Mouse (Mus musculus): Measurements from ENCODE around the gene Tiam1.

Tiam1 gene

GRCm38 (mm10) chr16:89948040-89948439 lies 195.5 kb downstream of the Tiam1 start:
- no peak for DNase-seq

GRCm38 (mm10) chr16:89946816-89947215 lies 196.8 kb downstream of the Tiam1 start:
- DNase-seq: no peak

GRCm38 (mm10) chr16:89944604-89945283 lies 198.8 kb downstream of the Tiam1 start:
- DNase-seq: no peak

- DNase-seq: no peak
Measured at GRCm38 (mm10) chr16:89944050-89944449, 199.5 kb downstream of the Tiam1 start.

GRCm38 (mm10) chr16:89943267-89943971 lies 200.2 kb downstream of the Tiam1 start:
- DNase-seq: peak; percentile 57

- peak; percentile 12 for DNase-seq
Measured at GRCm38 (mm10) chr16:89940696-89941095, 202.9 kb downstream of the Tiam1 start.

GRCm38 (mm10) chr16:89938277-89938676 lies 205.3 kb downstream of the Tiam1 start:
- DNase-seq: peak; percentile 63

- no peak for DNase-seq
Measured at GRCm38 (mm10) chr16:89936571-89936970, 207.0 kb downstream of the Tiam1 start.

GRCm38 (mm10) chr16:89935398-89935797 lies 208.2 kb downstream of the Tiam1 start:
- DNase-seq: no peak

- no peak for DNase-seq
Measured at GRCm38 (mm10) chr16:89934616-89935015, 209.0 kb downstream of the Tiam1 start.

- no peak for DNase-seq
Measured at GRCm38 (mm10) chr16:89933976-89934375, 209.6 kb downstream of the Tiam1 start.

GRCm38 (mm10) chr16:89928611-89929010 lies 215.0 kb downstream of the Tiam1 start:
- no peak for DNase-seq

GRCm38 (mm10) chr16:89924249-89924890 lies 219.2 kb downstream of the Tiam1 start:
- no peak for DNase-seq

GRCm38 (mm10) chr16:89923311-89923710 lies 220.3 kb downstream of the Tiam1 start:
- no peak for DNase-seq

GRCm38 (mm10) chr16:89922458-89922857 lies 221.1 kb downstream of the Tiam1 start:
- DNase-seq: no peak

- DNase-seq: no peak
Measured at GRCm38 (mm10) chr16:89921370-89921769, 222.2 kb downstream of the Tiam1 start.

- DNase-seq: no peak
Measured at GRCm38 (mm10) chr16:89920417-89920816, 223.2 kb downstream of the Tiam1 start.

- no peak for DNase-seq
Measured at GRCm38 (mm10) chr16:89917404-89917803, 226.2 kb downstream of the Tiam1 start.

GRCm38 (mm10) chr16:89914946-89915345 lies 228.6 kb downstream of the Tiam1 start:
- no peak for DNase-seq

- DNase-seq: no peak
Measured at GRCm38 (mm10) chr16:89912686-89913375, 230.7 kb downstream of the Tiam1 start.

GRCm38 (mm10) chr16:89909393-89910068 lies 234.0 kb downstream of the Tiam1 start:
- DNase-seq: no peak

- DNase-seq: no peak
Measured at GRCm38 (mm10) chr16:89907651-89908050, 235.9 kb downstream of the Tiam1 start.

- no peak for DNase-seq
Measured at GRCm38 (mm10) chr16:89906909-89907308, 236.7 kb downstream of the Tiam1 start.
